Mouse (Mus musculus) ES-Bruce4 (cell line): Measurements from ENCODE around the gene Mrm1.
"Not testable (repeated sequence)": the region's sequence is repeated elsewhere in the genome, so short reads cannot be mapped to it uniquely, and the experiment has no call there.

Experiments used
- CTCF ChIP-seq: IDR thresholded peaks from one replicate; pipeline ENCODE4 v1.8.1; 2011; ENCODE audit warnings: low read depth, low read length
- POLR2A ChIP-seq: IDR thresholded peaks from one replicate; pipeline ENCODE4 v1.8.1; 2011; ENCODE audit warnings: low read length; ENCODE audit not compliant: insufficient read depth

- TF ChIP-seq CTCF, POLR2A: not testable (repeated sequence)
Measured at GRCm38 (mm10) chr11:84829495-84829894, 10.2 kb upstream of the Mrm1 start.
